Mouse (Mus musculus): ENCODE results near the gene Axl.
"Not testable (repeated sequence)": the region's sequence is repeated elsewhere in the genome, so short reads cannot be mapped to it uniquely, and the experiment has no call there.

Gene Axl

GRCm38 (mm10) chr7:25793679-25794078, 5.2 kb upstream of the Axl start:
- DNase-seq (ENCODE audit: inconsistent ontology term) = no peak

GRCm38 (mm10) chr7:25792966-25793365, 4.5 kb upstream of the Axl start:
- DNase-seq (ENCODE audit: inconsistent ontology term) = not testable (repeated sequence)

- DNase-seq (ENCODE audit: inconsistent ontology term) = no peak
Observed at GRCm38 (mm10) chr7:25790615-25791014, 2.1 kb upstream of the Axl start.

GRCm38 (mm10) chr7:25789129-25789440, 580 bp upstream of the Axl start:
- DNase-seq (ENCODE audit: inconsistent ontology term) = peak; percentile 36

- DNase-seq (ENCODE audit: inconsistent ontology term) = peak; percentile 86
Observed at GRCm38 (mm10) chr7:25787456-25788219, 867 bp downstream of the Axl start.

- DNase-seq (ENCODE audit: inconsistent ontology term) = no peak
Observed at GRCm38 (mm10) chr7:25786974-25787373, 1.5 kb downstream of the Axl start.

- no peak for DNase-seq (ENCODE audit: inconsistent ontology term)
Observed at GRCm38 (mm10) chr7:25785752-25786151, 2.8 kb downstream of the Axl start.

GRCm38 (mm10) chr7:25784808-25785207, 3.7 kb downstream of the Axl start:
- DNase-seq (ENCODE audit: inconsistent ontology term) = peak; percentile 70

GRCm38 (mm10) chr7:25783746-25784145, 4.8 kb downstream of the Axl start:
- DNase-seq (ENCODE audit: inconsistent ontology term) = peak; percentile 82

GRCm38 (mm10) chr7:25782744-25783143, 5.8 kb downstream of the Axl start:
- no peak for DNase-seq (ENCODE audit: inconsistent ontology term)

- peak; percentile 89 for DNase-seq (ENCODE audit: inconsistent ontology term)
Observed at GRCm38 (mm10) chr7:25781937-25782610, 6.4 kb downstream of the Axl start.

- peak; percentile 91 for DNase-seq (ENCODE audit: inconsistent ontology term)
Observed at GRCm38 (mm10) chr7:25781321-25781936, 7.1 kb downstream of the Axl start.

- peak; percentile 67 for DNase-seq (ENCODE audit: inconsistent ontology term)
Observed at GRCm38 (mm10) chr7:25780753-25781152, 7.8 kb downstream of the Axl start.

GRCm38 (mm10) chr7:25780021-25780420, 8.5 kb downstream of the Axl start:
- no peak for DNase-seq (ENCODE audit: inconsistent ontology term)

- DNase-seq (ENCODE audit: inconsistent ontology term) = no peak
Observed at GRCm38 (mm10) chr7:25768229-25768628, 20.3 kb downstream of the Axl start.

- DNase-seq (ENCODE audit: inconsistent ontology term) = no peak
Observed at GRCm38 (mm10) chr7:25766108-25766507, 22.4 kb downstream of the Axl start.

GRCm38 (mm10) chr7:25764221-25764620, 24.3 kb downstream of the Axl start:
- no peak for DNase-seq (ENCODE audit: inconsistent ontology term)

- no peak for DNase-seq (ENCODE audit: inconsistent ontology term)
Observed at GRCm38 (mm10) chr7:25763678-25764077, 24.8 kb downstream of the Axl start.

GRCm38 (mm10) chr7:25761354-25761753, 27.2 kb downstream of the Axl start:
- DNase-seq (ENCODE audit: inconsistent ontology term) = peak; percentile 29

GRCm38 (mm10) chr7:25756011-25756410, 32.5 kb downstream of the Axl start:
- peak; percentile 98 for DNase-seq (ENCODE audit: inconsistent ontology term)

- no peak for DNase-seq (ENCODE audit: inconsistent ontology term)
Observed at GRCm38 (mm10) chr7:25755468-25755833, 33.1 kb downstream of the Axl start.

- DNase-seq (ENCODE audit: inconsistent ontology term) = peak; percentile 99
Observed at GRCm38 (mm10) chr7:25754738-25755467, 33.6 kb downstream of the Axl start, which contains the start of gene Hnrnpul1. Hnrnpul1 (minus strand) TSS chr7:25754757.
